ENCODE assay signal across 8 mouse cellular contexts in genomic region chr11:78922678-78923407, GRCm38 (mm10). TPM values are rescaled to one million over a fixed set of nuclear protein-coding genes. Genes with fewer than 3 reads are reported as not detected.
A peak's percentile ranks its signal among the peaks of the same experiment; 100 is the strongest.
DNase-seq lines count a peak whose midpoint lies in the region.

No protein-coding gene starts in this region.

- DNase-seq in heart, adult 8-10 months (ENCODE audit: low spot score): peak; percentile 40
- no peak for DNase-seq in heart, postnatal 25 days (ENCODE audit: low spot score)
- DNase-seq in CD8-positive naive resting alpha-beta T cell, adult 2 months (ENCODE audit: low read depth in 2 of 2, low spot score in 2 of 2): peak; percentile 37 to 54
- DNase-seq in adrenal gland, postnatal 10 days: peak; percentile 66
- peak; percentile 52 for DNase-seq in forelimb bud, embryonic 11.5 days (ENCODE audit: low read depth, low spot score)
- peak; percentile 55 to 63 for DNase-seq in kidney, postnatal 25 days
- DNase-seq in lung, postnatal 36 days: peak; percentile 62
- peak; percentile 5 to 13 for DNase-seq in thymus, adult 18-20 months

- intact Hi-C loops in heart, postnatal 25 days (cut with DNase I): loop anchor here (1.0 to 10.0 kb wide), 2 partner anchors 67 to 368 kb away; partner anchors contain the start of gene Tmem97

RNA-seq across cellular contexts. Expression of gene Nos2, which starts 2.3 kb away (rescaled TPM):
- 1 to 10 TPM; 4.1 to 6.9 (median 4.3) TPM for total RNA-seq in heart, adult 8-10 months (2022)
- 1 to 10 TPM; 5.2 to 6.8 TPM for total RNA-seq in heart, postnatal 25 days (2021)
- 1 to 10 TPM; 3.8 to 5.2 TPM for total RNA-seq in adrenal gland, postnatal 10 days (2021)
